Mouse (Mus musculus): ENCODE results near the gene Anxa4.

Gene Anxa4

DNA sequence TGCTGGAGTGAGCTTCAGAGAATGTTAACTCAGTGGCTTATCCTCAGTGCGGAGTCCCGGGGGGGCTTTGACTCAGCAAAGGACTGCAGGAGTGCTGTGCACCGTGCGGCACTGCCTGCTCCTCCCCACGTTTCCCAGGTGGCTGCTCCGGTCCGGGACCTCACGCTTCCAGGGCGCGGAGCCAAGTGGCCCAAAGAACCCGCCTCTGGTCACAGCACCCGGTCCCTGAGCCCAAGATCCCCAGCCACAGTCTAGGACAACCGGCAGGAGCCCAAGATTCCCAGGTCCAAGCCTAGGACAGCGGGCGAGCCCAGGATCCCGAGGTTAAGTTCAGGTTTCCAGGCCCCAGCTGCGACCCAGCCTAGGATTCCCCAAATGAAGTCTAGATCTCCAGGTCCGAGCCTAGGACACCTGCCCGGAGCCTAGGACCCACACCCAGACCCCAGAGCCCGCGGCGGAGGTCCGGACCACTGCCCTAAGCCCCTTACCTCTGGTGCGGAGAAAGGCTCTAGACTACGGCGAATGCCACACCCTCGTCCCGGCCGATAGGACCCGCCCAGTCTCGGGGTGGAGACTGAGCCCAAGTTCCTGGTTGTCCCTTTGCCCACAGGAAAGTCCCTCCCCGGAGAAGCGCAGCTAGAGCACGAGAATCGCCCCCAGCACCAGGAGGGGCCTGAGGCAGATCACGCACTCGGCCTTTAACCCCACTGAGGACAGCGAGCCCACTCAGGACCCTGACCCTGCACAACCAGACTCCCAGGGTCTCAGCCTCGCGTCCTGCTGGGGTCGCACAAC, at the start of gene Anxa4:
Anxa4 (minus strand) TSS at position 564 of the 795 bp plus-strand sequence.
- DNase-seq: peak; percentile 99

DNA sequence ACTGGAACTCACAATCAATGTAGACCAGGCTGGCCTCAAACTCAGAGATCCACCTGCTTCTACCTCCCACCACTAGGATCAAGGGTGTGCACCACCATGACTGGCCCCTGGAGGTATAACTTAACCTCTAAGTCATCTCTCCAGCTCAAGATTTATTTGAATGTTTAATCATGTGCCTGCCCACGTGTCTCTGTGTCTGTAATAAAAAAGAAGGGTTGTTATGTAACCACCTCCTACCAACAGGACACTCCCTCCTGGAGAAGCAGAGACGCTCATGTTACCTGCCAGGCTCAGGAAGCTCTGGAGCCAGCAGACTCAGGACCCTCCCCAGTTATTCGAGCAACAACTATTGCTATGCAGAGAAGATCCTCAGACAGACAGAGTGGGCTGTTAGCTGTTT, 48.6 kb upstream of the Anxa4 start:
- DNase-seq: no peak

DNA sequence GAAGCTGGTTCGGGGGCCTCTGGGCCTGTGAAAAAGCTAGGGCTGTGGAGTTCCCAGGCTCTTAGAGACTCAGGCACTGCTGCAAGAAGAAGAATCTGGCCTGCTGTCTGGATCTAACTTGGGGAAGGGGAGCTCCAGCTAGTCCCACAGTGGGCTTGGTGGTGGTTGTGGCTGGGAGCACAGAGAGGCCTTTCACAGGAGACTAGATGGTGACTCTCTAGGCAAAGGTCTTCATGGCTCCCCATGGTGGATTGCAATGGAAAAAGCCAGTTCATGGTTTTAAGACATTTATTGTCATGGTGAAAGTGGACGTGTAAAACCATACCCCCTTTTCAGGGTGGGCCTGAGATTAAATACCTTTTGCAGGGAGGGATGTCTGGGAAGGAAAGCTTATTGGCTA, 45.7 kb upstream of the Anxa4 start:
- DNase-seq: peak; percentile 87

DNA sequence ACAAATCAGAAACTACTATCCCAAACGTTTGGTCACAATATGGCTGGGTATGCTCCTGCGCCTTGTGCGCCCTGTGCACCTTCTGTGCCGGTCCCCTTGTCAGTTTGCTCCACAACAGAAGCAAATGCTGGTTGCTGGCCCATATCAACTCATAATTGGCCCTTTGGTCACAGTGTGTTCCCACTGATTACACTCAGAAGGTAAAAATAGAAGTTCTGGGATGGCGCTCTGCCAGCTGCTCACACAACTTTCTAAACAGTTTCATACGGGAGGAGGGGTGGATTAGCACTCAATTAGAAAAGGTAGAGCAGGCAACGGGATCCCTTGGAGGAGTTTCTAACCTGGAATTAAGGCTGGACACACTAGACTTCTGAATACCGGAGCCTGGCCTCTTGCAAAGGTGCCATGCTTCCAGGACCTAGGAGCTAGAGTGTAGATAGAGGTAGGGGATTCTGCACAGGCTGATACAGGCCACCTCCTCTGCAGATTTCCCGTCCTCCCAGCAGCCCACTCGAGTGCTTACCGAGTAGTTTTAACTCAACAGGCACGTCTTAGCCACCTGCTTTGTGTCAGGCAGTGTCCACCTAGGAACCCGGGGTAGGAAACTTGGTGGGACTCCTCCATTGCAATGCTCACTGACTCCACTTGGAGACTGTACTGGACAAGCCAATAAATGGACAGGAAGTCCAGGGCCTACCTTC, 39.6 kb upstream of the Anxa4 start:
- peak; percentile 99 for DNase-seq

DNA sequence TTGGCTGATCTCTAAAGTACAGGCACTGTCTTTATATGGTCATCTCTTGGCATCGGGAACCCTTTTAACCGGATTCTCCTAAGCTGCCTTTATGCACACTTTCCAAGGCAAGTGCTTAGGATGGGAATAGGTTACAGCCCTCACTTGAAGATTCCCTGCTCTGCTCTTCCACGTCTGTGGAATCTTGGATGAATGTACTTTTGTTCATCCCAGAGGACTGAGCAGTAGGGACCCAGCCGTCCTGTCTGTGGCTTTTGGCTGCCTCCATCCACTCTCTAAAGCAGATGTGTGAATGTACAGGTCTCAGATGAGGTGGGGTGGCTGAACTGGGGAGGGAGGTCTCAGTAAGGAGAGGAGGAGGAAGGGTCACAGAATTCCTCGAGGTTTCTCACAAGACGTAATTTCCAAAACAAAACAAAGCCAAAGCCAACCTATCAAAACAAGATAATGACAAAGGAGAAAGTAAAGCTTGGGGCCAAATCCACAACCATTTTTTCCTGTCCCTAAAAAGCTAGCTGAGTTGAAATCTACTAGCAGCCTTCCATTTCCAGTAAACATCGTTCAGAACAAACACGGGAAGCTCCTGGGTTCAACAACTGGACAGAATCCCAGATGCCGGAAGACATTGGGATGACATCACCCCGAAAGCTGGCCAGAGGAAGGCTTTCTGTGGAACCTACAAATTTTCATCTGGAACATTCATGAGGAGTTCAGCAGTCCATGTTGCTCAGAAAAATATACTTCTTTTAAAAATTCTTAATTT, 37.5 kb upstream of the Anxa4 start:
- peak; percentile 98 for DNase-seq

DNA sequence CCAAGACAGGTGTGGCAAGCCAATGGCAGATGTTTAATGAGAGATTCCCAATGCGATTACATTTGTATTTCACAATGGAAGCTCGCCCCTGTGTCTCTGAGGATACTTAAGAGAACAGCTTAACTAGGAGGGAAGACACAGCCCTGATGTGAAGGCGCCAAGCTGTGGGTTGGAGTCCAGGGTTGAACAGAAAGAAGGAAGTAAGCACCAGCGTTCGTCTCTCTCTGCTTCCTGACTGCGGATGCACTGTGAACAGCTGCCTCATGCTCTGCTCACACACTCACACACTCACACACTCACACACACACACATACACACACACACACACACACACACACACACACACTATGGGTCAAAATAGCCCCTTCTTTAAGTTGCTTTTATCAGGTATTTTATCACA, 36.4 kb upstream of the Anxa4 start:
- DNase-seq: no peak

DNA sequence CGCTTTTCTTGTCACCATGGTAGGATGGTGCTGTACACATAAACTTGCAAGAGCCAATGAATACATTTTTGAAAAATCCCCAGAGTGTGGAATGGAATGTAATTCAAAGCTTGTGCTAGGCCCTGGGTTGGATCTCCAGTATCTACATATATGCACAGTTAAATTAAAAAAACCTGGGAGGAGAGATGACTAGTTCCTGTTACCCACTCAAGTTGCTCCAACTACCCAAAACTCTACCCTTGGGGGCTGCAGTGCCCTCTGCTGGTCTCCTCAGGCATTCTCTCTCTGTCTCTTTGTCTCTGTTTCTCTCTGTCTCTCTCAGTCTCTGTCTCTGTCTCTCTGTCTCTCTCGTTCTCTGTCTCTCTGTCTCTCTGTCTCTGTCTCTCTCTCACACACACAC, 34.0 kb upstream of the Anxa4 start:
- DNase-seq: no peak

DNA sequence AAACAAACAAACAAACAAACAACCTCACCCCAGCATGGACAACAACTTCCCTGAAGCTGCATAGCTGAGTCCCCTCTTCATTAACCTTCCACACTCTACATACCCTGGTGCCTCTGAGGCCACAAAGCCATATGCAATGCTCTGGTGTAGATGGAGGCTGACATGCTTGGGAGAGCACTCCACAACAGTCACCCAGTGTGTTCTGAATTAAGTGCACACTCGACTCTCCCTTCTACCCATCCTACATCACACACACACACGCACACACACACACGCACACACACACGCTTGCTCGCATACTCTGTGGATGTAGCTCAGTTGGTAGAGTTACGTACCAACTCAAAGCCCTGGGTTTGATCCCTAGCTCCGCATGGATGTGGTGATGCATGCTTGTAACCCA, 31.0 kb upstream of the Anxa4 start:
- DNase-seq: no peak

DNA sequence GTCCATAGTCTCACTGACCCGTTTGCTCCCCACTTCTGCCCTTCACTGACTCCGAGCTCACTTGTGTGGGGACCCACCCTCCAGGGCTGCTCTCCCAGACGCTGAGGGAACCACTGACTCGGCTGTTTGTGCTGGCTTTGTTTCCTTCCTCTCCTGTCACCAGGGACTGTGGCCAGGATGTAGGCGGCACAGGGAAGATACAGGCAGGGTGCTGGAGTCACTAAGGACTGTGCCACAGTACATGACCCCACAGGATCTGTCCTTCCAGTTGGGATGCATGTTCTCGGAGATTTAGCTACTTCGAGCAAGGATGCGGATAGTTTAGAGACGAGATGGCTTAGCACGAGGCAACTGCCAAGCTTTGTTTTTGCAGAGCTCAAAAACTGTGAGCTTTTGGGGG, 30.4 kb upstream of the Anxa4 start:
- DNase-seq: peak; percentile 99

DNA sequence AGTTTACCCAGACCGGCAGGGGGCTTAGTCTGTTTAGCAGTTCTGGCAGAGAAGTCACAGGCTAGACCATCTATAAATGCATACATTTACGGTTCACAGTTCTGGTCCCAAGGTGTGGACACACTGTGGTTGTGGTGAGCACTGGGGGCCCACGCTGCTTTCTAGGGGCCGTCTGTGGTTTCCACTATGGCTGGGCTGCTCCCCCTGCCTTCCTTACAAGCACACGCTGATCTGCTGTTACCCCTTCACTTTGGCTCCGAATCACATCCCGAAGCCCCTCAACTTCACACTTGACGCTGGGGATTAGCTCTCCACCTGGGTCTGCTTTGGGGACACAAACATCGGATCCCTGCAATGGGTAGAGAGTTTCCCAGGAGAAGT, 29.7 kb upstream of the Anxa4 start:
- DNase-seq: peak; percentile 91

DNA sequence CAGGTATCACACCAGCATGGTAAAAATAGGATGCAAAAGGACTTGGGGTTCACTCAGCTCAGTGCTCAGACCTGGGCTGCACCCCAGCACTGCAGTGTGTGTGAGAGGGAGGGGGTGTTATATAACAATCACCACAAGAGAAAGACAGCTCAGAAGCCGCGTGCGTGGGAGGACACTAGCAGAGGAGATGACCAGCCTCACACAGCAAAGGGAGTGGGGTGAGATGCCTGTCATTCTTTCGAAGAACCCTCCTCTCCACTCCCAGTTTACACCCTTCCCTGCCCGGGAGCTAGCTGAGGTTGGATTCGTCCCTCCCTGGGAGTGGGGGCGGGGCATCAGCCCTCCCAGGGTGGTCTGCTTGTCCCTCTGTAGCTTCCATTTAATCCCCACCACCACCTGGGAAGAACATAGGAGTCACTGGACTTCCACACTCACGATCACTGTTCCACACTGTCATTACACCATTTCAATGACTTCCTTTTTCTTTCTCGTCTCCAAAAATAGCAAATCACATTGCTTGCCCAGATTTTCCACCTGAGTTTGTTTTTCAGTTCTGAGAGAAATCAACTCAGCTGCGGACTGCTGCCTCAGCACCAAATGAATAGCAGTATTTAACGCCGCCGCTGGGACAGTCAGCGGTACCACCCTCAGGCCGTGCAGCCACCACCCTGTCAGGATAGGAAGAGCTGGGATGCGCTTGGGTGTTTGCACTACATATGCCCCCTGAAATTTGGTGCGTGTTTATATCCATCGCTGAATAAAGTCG, 29.1 kb upstream of the Anxa4 start:
- DNase-seq: peak; percentile 98

DNA sequence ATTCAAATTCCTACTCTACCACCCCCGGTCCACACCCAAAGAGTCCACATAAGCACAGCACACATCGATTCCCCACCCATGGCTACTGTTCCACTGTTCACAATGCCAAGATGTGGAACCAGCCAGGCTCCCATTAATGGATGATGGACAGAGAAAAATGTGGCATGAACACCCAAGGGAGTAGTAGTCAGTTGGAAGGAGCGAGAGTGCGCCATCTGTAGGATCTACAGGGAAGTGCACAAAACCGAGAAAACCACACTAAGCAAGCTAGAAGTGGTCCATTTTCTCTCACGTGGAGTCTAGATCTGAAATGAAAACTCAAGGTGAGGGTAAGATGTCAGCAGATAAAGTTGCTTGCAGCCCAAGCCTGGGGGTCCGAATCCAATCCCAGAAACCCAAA, 27.3 kb upstream of the Anxa4 start:
- no peak for DNase-seq

DNA sequence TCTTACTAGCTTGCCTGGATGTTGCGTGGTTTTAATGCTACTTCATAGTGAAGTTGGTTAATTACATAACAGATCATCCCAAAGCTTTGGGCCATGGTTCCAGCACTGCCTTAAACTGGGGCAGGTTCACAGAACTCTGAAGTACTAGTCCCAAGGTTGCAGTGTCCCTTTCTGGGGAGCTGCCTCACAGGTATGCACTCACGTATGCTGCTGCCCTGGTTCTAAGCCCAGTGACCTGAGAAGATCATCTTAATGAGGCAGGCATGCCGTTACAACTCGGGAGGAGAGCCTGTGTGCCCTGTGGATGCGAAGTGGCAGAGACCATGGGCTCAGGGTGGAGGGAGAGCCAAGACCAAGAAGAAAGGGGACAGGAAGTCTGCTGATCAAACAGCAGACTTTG, 26.5 kb upstream of the Anxa4 start:
- DNase-seq: no peak

DNA sequence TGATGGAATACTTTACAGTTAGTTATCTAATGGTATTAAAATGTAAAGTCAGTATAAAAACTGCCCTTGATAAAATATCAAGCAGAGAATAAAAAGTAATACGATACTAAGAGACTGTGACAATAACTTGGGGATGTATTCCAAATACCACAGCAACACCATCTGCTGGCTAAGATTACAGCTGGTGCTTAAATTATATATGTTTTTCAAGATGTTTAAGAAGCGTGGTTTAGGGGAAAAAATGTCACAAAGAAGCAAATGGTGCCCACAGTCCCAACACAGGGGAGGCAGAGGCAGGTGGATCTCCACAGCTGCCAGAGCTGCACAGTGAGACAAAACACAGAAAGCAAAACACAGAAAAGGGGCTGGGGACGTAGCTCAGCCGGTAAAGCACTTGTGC, 25.5 kb upstream of the Anxa4 start:
- DNase-seq: no peak

DNA sequence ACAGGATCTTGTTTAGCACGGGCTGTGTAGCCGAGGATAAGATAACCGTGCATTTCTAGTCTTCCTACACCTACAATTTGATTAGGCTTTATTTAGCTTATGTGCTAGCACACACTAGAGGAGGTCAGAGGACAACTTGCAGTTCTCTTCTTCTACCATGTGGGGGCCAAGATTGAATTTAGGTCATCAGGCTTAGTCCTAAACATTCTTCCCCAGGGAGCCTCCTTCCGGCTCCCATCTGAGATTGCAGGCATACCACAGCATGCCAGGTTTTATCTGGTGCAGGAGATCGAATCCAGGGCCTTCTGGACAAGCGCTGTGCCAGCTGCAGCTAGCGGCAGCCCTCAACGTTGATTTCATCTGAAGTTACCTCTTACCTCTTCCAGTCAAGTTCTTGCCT, 23.2 kb upstream of the Anxa4 start:
- DNase-seq: peak; percentile 92

DNA sequence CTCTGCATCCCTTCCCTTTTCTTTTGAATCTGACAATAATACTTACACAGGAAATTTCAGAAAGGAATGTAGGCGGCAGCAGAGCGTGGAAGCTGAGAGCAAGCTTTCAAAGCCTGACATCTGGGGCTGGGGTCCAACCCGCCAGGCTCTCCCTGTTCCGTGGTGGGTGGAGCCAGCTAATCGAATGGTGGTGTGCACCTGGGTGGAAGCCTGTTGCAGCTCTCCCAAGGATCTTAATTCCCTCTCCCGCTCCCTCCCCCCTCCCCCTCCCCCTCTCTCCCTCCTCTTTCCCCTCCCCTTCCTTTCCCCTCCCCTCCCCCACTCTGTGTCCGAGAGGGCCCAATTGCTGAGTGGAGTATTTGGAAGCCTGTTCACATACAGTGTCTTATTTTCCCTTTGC, 22.1 kb upstream of the Anxa4 start:
- DNase-seq: no peak

DNA sequence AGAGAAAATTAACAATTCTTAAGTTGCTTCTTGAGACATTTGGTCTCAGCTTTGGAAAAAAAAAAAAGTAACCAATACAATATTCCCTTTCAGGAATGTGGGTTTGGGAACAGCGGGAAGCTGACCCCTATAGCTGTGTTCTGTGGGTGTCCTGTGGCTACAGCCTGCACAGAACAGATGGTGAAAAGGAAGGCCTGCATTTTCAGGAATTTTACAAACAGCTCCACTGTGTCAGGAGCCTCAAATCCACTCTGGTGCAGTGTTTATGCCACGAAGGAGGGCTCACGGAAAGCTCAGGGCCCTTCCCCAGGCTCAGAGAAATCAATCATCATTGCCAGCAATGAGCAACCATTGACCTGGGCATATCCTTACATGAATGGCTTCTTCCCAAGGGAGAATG, 21.5 kb upstream of the Anxa4 start:
- no peak for DNase-seq

DNA sequence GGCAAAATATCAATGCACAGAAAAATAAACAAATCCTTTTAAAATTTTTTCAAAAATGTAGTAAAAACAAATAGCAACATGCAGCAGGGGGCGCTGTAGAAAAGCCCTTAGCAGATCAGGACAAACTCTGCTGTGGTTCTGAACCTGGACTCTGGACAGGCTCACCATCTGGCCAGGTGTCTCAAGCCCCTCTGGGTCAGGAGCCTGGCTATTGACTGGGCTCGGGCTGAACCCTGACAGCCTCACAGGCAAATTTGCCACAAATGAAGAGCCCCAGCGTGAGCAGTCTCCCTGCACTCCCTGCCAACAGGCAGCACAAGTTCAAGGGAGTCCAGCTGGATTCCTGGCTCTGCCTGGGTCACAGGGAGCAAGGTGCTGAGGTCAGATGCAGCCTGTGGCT, 20.0 kb upstream of the Anxa4 start:
- DNase-seq: no peak

DNA sequence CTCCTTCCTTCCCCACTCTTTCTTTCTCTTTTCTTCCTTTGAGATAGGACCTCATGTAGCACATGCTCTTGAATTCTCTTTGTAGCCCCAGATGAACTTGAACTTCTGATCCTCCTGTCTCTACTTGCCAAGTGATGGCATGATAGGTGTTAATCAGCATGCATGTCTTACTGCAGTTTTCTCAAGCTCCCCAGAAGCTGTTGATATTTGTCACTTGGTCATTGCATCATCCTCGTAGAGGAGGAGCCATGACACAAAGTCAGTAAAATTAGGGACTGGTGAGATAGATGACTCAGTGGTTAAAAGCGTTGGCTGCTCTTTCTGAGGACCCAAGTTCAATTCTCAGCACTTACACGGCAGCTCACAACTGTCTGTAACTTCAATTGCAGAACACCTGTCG, 19.5 kb upstream of the Anxa4 start:
- no peak for DNase-seq

DNA sequence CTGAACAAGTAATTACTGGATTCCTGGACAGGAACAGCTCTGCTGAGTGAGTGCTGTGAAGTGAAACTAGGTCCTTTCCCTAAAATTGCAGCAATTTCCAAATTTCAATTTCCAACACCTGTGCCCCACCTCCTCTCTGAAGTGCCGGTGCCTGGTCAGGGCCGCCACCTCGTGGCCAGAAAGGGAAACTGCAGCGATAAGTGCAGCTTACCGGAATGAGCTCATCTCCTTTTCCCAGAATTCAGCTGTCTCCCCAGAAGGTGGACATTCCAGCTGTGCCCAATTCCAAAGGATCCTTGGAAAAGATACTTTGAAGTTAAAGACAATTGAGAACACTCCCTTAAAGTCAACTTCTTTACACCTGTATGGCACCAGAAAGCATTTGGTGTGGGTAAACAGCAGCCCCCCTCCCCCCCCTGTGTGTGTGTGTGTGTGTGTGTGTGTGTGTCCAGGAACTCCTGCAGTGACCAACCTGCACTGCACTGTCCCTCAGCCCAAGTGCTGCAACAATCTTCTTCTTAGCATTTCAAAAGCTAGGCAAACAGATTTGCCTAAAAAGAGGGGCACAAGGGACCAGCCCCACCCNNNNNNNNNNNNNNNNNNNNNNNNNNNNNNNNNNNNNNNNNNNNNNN, 13.2 kb upstream of the Anxa4 start:
- DNase-seq: peak; percentile 94

DNA sequence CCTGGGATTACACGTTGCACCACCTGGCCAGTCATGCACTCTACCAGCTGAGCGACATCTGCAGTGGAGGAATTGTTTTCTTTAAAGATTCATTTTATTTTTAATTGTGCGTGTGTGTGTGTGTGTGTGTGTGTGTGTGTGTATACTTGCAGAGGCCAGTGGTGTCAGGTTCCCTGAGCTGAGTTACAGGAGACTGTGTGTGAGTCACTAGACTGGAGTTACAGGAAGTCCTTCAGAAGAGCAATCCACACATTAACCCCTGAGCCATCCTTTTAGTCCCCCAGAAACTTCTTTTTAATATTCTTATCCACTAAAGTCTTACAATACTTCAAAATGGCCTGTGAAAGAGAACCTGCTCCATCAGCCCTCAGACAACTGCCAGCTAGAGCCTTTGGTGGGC, 11.3 kb upstream of the Anxa4 start:
- no peak for DNase-seq

DNA sequence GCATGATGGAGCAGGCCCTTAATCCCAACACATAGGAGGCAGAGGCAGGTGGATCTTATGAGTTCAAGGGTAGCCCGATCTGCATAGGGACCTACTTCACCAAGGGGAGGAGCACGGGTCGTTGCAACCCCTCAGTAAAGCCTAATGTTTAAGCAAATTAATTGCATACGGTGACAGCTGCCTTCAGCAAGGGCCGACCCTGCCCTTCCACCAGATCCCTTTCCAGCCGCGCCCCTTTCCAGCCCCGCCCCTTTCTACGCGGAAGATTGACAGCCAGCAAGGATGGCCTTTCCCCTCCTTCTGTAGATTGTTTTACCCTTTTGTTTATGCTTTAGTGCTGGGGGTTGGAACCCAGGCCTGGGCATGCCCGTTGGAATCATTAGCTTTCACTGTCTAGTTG, 8.0 kb upstream of the Anxa4 start:
- no peak for DNase-seq

DNA sequence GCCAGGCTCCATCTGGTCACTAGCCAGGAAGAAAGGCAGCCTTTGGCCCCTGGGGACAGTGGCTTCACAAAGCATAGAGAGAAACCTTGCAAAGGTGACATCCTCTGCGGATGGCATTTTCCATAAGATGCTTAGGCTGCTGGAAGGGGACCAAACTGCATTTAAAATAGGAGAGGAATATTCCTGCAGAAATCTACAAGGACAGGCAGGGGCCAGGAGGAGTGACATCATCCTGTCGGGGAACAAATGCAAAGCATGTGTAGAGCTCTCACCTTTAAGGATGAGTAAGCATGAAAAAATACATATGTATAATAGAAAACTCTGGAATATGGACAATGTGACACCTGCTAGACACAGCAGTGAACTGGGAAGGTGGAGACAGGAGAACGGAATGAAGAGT, 7.1 kb upstream of the Anxa4 start:
- no peak for DNase-seq

Measured in heart, adult 11 months (tissue).